22 mouse cellular contexts compared by ENCODE assay signal in the genomic region with DNA sequence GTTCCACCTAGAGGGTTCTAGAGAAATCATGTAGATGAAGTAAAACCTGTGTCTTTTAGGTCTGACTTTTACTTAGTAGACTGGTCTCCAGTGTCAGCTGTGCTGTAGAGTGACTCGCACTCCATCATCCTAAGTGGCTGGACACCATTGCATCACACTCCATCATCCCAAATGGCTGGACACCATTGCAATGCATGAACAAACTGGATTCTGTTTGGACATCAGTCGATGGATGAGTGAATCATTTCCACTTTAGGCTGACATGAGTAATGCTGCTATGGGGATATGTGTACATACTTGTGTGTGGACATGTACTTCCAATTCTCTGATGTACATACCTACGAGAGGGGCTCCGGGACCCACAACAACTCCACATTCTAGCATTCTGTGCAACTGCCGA.
A peak's percentile ranks its signal among the peaks of the same experiment; 100 is the strongest.
DNase-seq lines count a peak whose midpoint lies in the region; ATAC-seq and TF ChIP-seq lines count a peak whose summit lies in the region.
"Had no signal": no experiment of that assay in that cellular context is flagged by ENCODE, and none has a peak within 500 bp of the region (broad histone marks: within the 10 kb centered on the region; RNA-seq: fewer than 3 reads in every experiment).

No protein-coding gene starts in this region.

- no peak overlapping the region for H3K4me3 ChIP-seq in heart, embryonic 10.5 days
- no peak overlapping the region for H3K4me3 ChIP-seq in lung, postnatal 0 days (ENCODE audit: low read depth, low read length)
- H3K4me3 ChIP-seq in C2C12 (ENCODE audit: insufficient read depth, poor library complexity, severe bottlenecking) = no peak overlapping the region
- H3K4me3 ChIP-seq: embryonic facial prominence, embryonic 12.5 days; forebrain, embryonic 12.5 days; heart, adult 2 months; heart, embryonic 13.5 days; hindbrain, embryonic 12.5 days had no signal

- H3K79me2 ChIP-seq in C2C12 (ENCODE audit: control insufficient read depth, insufficient read depth) = no peaks in the 10 kb centered on the region

- no peak overlapping the region for H3K4me2 ChIP-seq in lung, postnatal 0 days (replicated peaks; ENCODE audit: low read depth, low read length)
- H3K4me2 ChIP-seq: embryonic facial prominence, embryonic 12.5 days; forebrain, embryonic 12.5 days; heart, embryonic 13.5 days; hindbrain, embryonic 12.5 days had no signal

- no peaks in the 10 kb centered on the region for H3K79me3 ChIP-seq in C2C12 (ENCODE audit: low read depth)

- no peak for TF ChIP-seq CTCF in lung, postnatal 0 days (IDR thresholded peaks at IDR 0.05)
- no peak for TF ChIP-seq CTCF in C2C12 (IDR thresholded peaks at IDR 0.05; ENCODE audit: control insufficient read depth, insufficient read depth, insufficient read length)

- H3ac ChIP-seq in C2C12 (ENCODE audit: control insufficient read depth, insufficient read length, low read depth) = no peak overlapping the region

- H3K4me1 ChIP-seq in heart, embryonic 10.5 days = no peaks in the 10 kb centered on the region
- no peaks in the 10 kb centered on the region for H3K4me1 ChIP-seq in lung, postnatal 0 days (ENCODE audit: insufficient read depth, low read depth, low read length)
- H3K4me1 ChIP-seq: embryonic facial prominence, embryonic 12.5 days; forebrain, embryonic 12.5 days; heart, embryonic 13.5 days; hindbrain, embryonic 12.5 days had no signal

- no peak for TF ChIP-seq EP300 in lung, postnatal 0 days (IDR thresholded peaks at IDR 0.05)

- no peak for ATAC-seq in lung, postnatal 0 days
- ATAC-seq in erythroid progenitor cell, adult 5-6 weeks (replicated peaks; ENCODE audit: low FRiP score, poor library complexity, severe bottlenecking) = no peak
- ATAC-seq: forebrain, embryonic 16.5 days; hindbrain, embryonic 16.5 days; inflammation-experienced regulatory T-cells, adult 6 months had no signal

- 93% methylated on average over 5 of the region's 5 CpGs for WGBS in heart, embryonic 10.5 days
- WGBS in lung, postnatal 0 days = 75% methylated on average over 5 of the region's 5 CpGs

- peak; percentile 24 for DNase-seq in heart, embryonic 10.5 days (ENCODE audit: low spot score)
- no peak for DNase-seq in heart, adult 8-10 months (ENCODE audit: low spot score)
- DNase-seq in lung, postnatal 0 days (ENCODE audit: low spot score) = peak; percentile 7
- no peak for DNase-seq in lung, postnatal 4 days
- DNase-seq in adrenal gland, postnatal 36 days = no peak
- DNase-seq: adrenal gland, adult 2 months; adrenal gland, postnatal 25 days; B cell, adult 2 months; cerebellum, adult 2 months; cerebellum, postnatal 14 days; gastrocnemius, postnatal 10 days; heart, adult 2 months; heart, postnatal 36 days had no signal

- no peak overlapping the region for H3K9ac ChIP-seq in lung, postnatal 0 days (replicated peaks; ENCODE audit: low read depth)
- H3K9ac ChIP-seq: embryonic facial prominence, embryonic 12.5 days; forebrain, embryonic 12.5 days; heart, embryonic 13.5 days; hindbrain, embryonic 12.5 days had no signal

- no peaks in the 10 kb centered on the region for H3K36me3 ChIP-seq in heart, embryonic 10.5 days
- no peaks in the 10 kb centered on the region for H3K36me3 ChIP-seq in lung, postnatal 0 days (ENCODE audit: insufficient read depth, low read length)
- no peaks in the 10 kb centered on the region for H3K36me3 ChIP-seq in C2C12 (ENCODE audit: control insufficient read depth, insufficient read depth)
- H3K36me3 ChIP-seq: embryonic facial prominence, embryonic 12.5 days; forebrain, embryonic 12.5 days; heart, embryonic 13.5 days; hindbrain, embryonic 12.5 days had no signal

- H3K27me3 ChIP-seq in heart, embryonic 10.5 days (ENCODE audit: insufficient read depth, poor library complexity, severe bottlenecking) = no peaks in the 10 kb centered on the region
- no peaks in the 10 kb centered on the region for H3K27me3 ChIP-seq in lung, postnatal 0 days (replicated peaks; ENCODE audit: insufficient read depth, low read length)
- no peaks in the 10 kb centered on the region for H3K27me3 ChIP-seq in C2C12 (ENCODE audit: control insufficient read depth, insufficient read depth, insufficient read length)
- H3K27me3 ChIP-seq: embryonic facial prominence, embryonic 12.5 days; forebrain, embryonic 12.5 days; heart, embryonic 13.5 days; hindbrain, embryonic 12.5 days had no signal

- no peaks in the 10 kb centered on the region for H3K9me3 ChIP-seq in heart, embryonic 10.5 days
- H3K9me3 ChIP-seq in lung, postnatal 0 days (ENCODE audit: low read length) = no peaks in the 10 kb centered on the region
- H3K9me3 ChIP-seq: embryonic facial prominence, embryonic 12.5 days; forebrain, embryonic 12.5 days; heart, embryonic 13.5 days; hindbrain, embryonic 12.5 days had no signal

- H3K27ac ChIP-seq in heart, embryonic 10.5 days = no peak overlapping the region
- H3K27ac ChIP-seq in lung, postnatal 0 days (ENCODE audit: low read length) = no peak overlapping the region
- H3K27ac ChIP-seq: embryonic facial prominence, embryonic 12.5 days; forebrain, embryonic 12.5 days; heart, adult 2 months; heart, embryonic 13.5 days; hindbrain, embryonic 12.5 days had no signal

TF ChIP-seq in C2C12, 6 proteins besides CTCF, POLR2A, EP300 and RAD21:
- TF ChIP-seq CEBPB (IDR thresholded peaks at IDR 0.05; ENCODE audit: low read depth) (peak; percentile 87), FOSL1 (IDR thresholded peaks at IDR 0.05; ENCODE audit: insufficient read depth, low read length, poor library complexity, severe bottlenecking) (no peak)

Comparison
In these comparisons a context has a peak if more than half of its experiments do, and no peak if none do; other contexts are left out.
1. DNase-seq: peak in heart, embryonic 10.5 days (single experiment) and lung, postnatal 0 days (single experiment); none in heart, adult 8-10 months (single experiment), lung, postnatal 4 days (0 of 2) and adrenal gland, postnatal 36 days (0 of 2).